Mouse (Mus musculus): Measurements from ENCODE around the gene Eef1g. TPM values are rescaled to one million over a fixed set of nuclear protein-coding genes. Genes with fewer than 3 reads are reported as not detected.
"Not testable (repeated sequence)": the region's sequence is repeated elsewhere in the genome, so short reads cannot be mapped to it uniquely, and the experiment has no call there.

Gene Eef1g
- polyA plus RNA-seq, 1 experiment: 242 TPM

DNA sequence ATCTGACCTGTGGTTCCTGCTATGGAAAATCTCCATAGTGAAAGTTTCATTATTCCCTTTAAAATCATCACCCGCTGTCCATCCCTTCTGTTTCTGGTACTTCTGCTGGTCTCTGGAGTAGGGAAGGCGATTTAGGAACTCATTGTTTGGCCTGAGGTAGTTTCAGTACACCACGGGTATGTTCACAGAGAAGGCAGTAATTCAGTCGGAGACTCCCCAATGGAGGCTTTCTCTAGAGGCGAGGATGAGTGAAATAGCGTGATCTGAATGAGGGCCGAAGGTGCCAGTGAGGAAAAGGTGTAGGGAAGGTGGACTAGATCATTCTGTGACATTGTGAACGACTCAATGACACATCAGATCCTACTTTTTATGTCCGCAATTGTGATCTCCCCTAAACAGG is 12.7 kb upstream of the Eef1g start:
- Histone ChIP-seq H3K27me3 (ENCODE audit: control insufficient read depth, insufficient read depth, low read length) (no peaks in the 10 kb centered on the region), H3K4me1 (ENCODE audit: control insufficient read depth, insufficient read depth, insufficient read length) (peaks cover 7% of the 10 kb centered on the region; the same call in 1 of the 2 replicates), H3K4me3 (ENCODE audit: extremely low read depth, insufficient read depth, insufficient read length) (peak overlapping the region; percentile 91), H3K36me3 (ENCODE audit: control insufficient read depth, insufficient read depth, low read length) (peaks cover 22% of the 10 kb centered on the region), H3K27ac (ENCODE audit: insufficient read depth, low read length) (peak overlapping the region; percentile 14; the same call in 1 of the 2 replicates)
- 1% methylated on average over 9 of the region's 9 CpGs for WGBS
- DNase-seq (ENCODE audit: low read depth in 1 of 2, low spot score in 2 of 2): no peak
- no peak for TF ChIP-seq POLR2A (IDR thresholded peaks at IDR 0.05; ENCODE audit: low read depth, low read length)
- no peak for TF ChIP-seq CTCF (IDR thresholded peaks at IDR 0.05; ENCODE audit: extremely low read depth, insufficient read depth, insufficient read length, insufficient replicate concordance)

DNA sequence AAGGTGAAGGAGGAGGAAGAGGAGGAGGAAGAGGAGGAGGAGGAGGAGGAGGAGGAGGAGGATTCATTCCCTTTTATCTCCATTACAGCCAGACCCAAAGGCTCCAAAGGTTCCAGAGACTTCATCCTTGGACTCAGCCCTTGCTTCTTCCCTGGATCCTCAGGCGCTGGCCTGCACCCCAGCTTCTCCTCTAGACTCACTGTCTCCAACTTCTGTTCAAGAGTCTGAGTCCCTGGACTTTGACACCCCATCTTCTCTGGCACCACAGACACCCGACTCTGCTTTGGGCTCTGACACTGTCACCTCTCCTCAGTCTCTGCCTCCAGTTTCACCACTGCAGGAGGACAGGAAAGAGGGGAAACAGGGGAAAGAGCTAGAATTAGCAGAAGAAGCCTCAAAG is 4.6 kb upstream of the Eef1g start:
- WGBS: 97% methylated on average over 2 of the region's 2 CpGs
- no peak overlapping the region for H3K4me3 ChIP-seq (ENCODE audit: extremely low read depth, insufficient read depth, insufficient read length)
- H3K36me3 ChIP-seq (ENCODE audit: control insufficient read depth, insufficient read depth, low read length): peaks cover 49% of the 10 kb centered on the region
- DNase-seq (ENCODE audit: low read depth in 1 of 2, low spot score in 2 of 2): no peak
- no peak for TF ChIP-seq CTCF (IDR thresholded peaks at IDR 0.05; ENCODE audit: extremely low read depth, insufficient read depth, insufficient read length, insufficient replicate concordance)
- TF ChIP-seq POLR2A (IDR thresholded peaks at IDR 0.05; ENCODE audit: low read depth, low read length): no peak
- H3K27ac ChIP-seq (ENCODE audit: insufficient read depth, low read length): no peak overlapping the region
- peaks cover 2% of the 10 kb centered on the region; the same call in 1 of the 2 replicates for H3K4me1 ChIP-seq (ENCODE audit: control insufficient read depth, insufficient read depth, insufficient read length)
- H3K27me3 ChIP-seq (ENCODE audit: control insufficient read depth, insufficient read depth, low read length): no peaks in the 10 kb centered on the region

DNA sequence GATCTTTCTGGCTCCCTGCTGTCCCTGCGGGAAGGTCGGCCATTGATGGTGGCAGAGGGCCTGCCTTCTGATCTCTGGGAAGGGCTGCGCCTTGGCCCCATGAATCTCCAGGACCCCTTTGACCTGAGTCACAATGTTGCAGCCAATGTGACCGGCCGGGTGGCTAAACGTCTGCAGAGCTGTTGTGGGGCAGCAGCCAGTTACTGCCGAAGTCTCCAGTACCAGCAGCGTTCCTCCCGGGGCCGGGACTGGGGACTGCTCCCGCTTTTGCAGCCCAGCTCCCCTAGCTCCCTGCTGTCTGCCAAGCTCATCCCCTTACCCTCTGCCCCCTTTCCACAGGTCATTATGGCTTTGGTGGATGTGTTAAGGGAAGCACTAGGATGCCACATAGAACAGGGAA is 1.8 kb upstream of the Eef1g start:
- Histone ChIP-seq H3K4me1 (ENCODE audit: control insufficient read depth, insufficient read depth, insufficient read length) (peaks cover 2% of the 10 kb centered on the region; the same call in 1 of the 2 replicates), H3K27ac (ENCODE audit: insufficient read depth, low read length) (no peak overlapping the region), H3K4me3 (ENCODE audit: extremely low read depth, insufficient read depth, insufficient read length) (no peak overlapping the region), H3K27me3 (ENCODE audit: control insufficient read depth, insufficient read depth, low read length) (no peaks in the 10 kb centered on the region), H3K36me3 (ENCODE audit: control insufficient read depth, insufficient read depth, low read length) (peaks cover 51% of the 10 kb centered on the region)
- WGBS: 96% methylated on average over 11 of the region's 11 CpGs
- no peak for TF ChIP-seq POLR2A (IDR thresholded peaks at IDR 0.05; ENCODE audit: low read depth, low read length)
- TF ChIP-seq CTCF (IDR thresholded peaks at IDR 0.05; ENCODE audit: extremely low read depth, insufficient read depth, insufficient read length, insufficient replicate concordance): no peak
- DNase-seq (ENCODE audit: low read depth in 1 of 2, low spot score in 2 of 2): no peak

DNA sequence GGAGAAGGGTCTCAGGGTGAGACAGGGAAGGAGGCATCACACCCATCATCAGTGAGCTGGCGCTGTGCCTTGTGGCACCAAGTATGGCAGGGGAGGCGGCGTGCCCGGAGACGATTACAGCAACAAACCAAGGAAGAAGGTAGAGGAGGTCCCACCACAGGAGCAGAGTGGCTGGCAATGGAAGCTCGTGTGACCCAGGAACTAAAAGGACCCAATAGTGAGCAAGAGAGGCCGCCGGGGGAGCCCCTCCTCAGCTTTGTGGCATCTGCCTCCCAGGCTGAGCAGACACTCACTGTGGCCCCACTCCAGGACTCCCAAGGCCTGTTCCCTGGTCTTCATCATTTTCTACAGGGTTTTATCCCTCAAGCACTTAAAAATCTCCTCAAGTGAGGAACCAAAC is 1.1 kb upstream of the Eef1g start:
- WGBS: 79% methylated on average over 8 of the region's 8 CpGs
- peak in 1 of 2 experiments; percentile 26 for DNase-seq (ENCODE audit: low read depth in 1 of 2, low spot score in 2 of 2)
- H3K27ac ChIP-seq (ENCODE audit: insufficient read depth, low read length): no peak overlapping the region
- H3K36me3 ChIP-seq (ENCODE audit: control insufficient read depth, insufficient read depth, low read length): peaks cover 52% of the 10 kb centered on the region
- no peak overlapping the region for H3K4me3 ChIP-seq (ENCODE audit: extremely low read depth, insufficient read depth, insufficient read length)
- no peaks in the 10 kb centered on the region for H3K27me3 ChIP-seq (ENCODE audit: control insufficient read depth, insufficient read depth, low read length)
- no peak for TF ChIP-seq POLR2A (IDR thresholded peaks at IDR 0.05; ENCODE audit: low read depth, low read length)
- no peak for TF ChIP-seq CTCF (IDR thresholded peaks at IDR 0.05; ENCODE audit: extremely low read depth, insufficient read depth, insufficient read length, insufficient replicate concordance)
- H3K4me1 ChIP-seq (ENCODE audit: control insufficient read depth, insufficient read depth, insufficient read length): peaks cover 2% of the 10 kb centered on the region; the same call in 1 of the 2 replicates

DNA sequence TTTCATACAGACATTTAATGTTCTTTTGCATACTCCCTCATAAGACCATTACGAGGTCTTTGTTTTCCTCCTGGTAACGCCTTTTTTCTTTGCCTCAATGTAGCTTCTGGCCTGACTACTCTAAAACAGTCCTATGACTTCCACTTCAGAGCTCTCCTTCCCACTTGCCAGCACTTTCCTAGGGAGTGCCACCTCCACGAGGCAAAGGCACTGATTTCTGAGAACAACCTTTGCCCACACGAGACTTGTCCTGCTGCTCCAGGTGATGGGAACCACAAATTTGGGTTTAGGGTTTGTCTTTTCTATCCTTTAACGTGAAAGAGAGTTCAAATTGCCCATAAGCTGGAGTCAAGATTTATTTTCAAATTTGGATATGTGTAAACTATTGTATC is 647 bp upstream of the Eef1g start:
- peaks cover 56% of the 10 kb centered on the region for H3K36me3 ChIP-seq (ENCODE audit: control insufficient read depth, insufficient read depth, low read length)
- DNase-seq (ENCODE audit: low read depth in 1 of 2, low spot score in 2 of 2): no peak

DNA sequence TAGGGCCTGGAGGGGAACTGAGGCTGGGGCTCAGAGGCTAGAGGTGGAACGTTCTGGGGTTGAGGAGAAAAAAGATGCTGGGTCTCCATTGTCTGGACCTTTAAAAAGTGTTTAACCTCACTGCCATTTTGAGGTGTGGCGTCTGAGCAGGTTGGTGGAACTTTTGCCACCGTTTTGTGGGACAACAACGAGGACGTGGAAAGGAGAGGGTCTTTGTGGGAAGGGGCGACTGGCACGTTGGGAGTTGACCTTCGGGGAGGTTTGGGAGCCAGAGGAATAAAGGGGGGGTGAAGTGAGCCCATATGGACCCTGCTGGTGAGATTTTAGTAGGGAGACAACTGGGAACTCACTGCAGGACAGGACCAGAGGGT is 517 bp downstream of the Eef1g start:
- Histone ChIP-seq H3K36me3 (ENCODE audit: control insufficient read depth, insufficient read depth, low read length) (peaks cover 56% of the 10 kb centered on the region), H3K27me3 (ENCODE audit: control insufficient read depth, insufficient read depth, low read length) (no peaks in the 10 kb centered on the region), H3K27ac (ENCODE audit: insufficient read depth, low read length) (peak overlapping the region; percentile 68), H3K4me1 (ENCODE audit: control insufficient read depth, insufficient read depth, insufficient read length) (peaks cover 2% of the 10 kb centered on the region; the same call in 1 of the 2 replicates), H3K4me3 (ENCODE audit: extremely low read depth, insufficient read depth, insufficient read length) (peak overlapping the region; percentile 76)
- DNase-seq (ENCODE audit: low read depth in 1 of 2, low spot score in 2 of 2): no peak
- 0% methylated on average over 8 of the region's 8 CpGs for WGBS
- no peak for TF ChIP-seq CTCF (IDR thresholded peaks at IDR 0.05; ENCODE audit: extremely low read depth, insufficient read depth, insufficient read length, insufficient replicate concordance)
- no peak for TF ChIP-seq POLR2A (IDR thresholded peaks at IDR 0.05; ENCODE audit: low read depth, low read length)

More for the DNA sequence above, 647 bp upstream of the Eef1g start:
- WGBS: 33% methylated on average over 5 of the region's 5 CpGs
- TF ChIP-seq POLR2A (IDR thresholded peaks at IDR 0.05; ENCODE audit: low read depth, low read length): no peak
- TF ChIP-seq CTCF (IDR thresholded peaks at IDR 0.05; ENCODE audit: extremely low read depth, insufficient read depth, insufficient read length, insufficient replicate concordance): no peak
- Histone ChIP-seq H3K4me3 (ENCODE audit: extremely low read depth, insufficient read depth, insufficient read length) (peak overlapping the region; percentile 66), H3K27ac (ENCODE audit: insufficient read depth, low read length) (peak overlapping the region; percentile 88), H3K4me1 (ENCODE audit: control insufficient read depth, insufficient read depth, insufficient read length) (peaks cover 2% of the 10 kb centered on the region; the same call in 1 of the 2 replicates), H3K27me3 (ENCODE audit: control insufficient read depth, insufficient read depth, low read length) (no peaks in the 10 kb centered on the region)

DNA sequence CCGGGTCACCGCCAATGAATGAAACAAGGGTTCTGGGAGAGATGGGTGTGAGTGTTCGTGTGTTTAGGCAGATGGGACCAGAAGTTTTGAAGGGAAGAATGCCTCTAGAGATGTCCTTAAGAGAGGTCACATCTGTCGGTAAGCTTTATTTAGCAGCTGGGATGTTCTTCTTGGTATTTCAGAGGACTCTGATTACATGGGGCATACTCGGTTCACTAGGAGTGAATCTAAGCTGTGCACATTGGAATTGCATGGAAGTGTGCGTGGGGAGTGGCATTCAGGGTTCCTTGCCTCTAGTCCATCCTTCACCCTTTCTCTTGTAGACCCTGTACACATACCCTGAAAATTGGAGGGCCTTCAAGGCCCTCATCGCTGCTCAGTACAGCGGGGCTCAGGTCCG is 1.1 kb downstream of the Eef1g start:
- peaks cover 54% of the 10 kb centered on the region for H3K36me3 ChIP-seq (ENCODE audit: control insufficient read depth, insufficient read depth, low read length)
- no peak overlapping the region for H3K27ac ChIP-seq (ENCODE audit: insufficient read depth, low read length)
- H3K4me3 ChIP-seq (ENCODE audit: extremely low read depth, insufficient read depth, insufficient read length): peak overlapping the region; percentile 76

DNA sequence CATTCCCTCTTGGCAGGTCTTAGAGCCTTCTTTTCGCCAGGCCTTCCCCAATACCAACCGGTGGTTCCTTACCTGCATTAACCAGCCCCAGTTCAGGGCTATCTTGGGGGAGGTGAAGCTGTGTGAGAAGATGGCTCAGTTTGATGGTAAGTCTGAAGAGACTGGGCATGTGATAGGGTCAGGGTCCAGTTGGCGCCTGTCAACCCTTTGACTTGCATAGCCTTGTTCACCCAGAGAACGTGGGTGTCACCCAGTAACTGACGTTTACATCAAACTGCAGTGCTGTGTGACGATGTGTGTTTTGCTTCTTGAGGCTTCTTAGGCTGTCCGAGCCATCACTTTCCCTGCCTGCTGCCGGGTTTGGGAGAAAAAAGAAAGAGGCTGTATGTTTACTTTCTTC is 5.7 kb downstream of the Eef1g start:
- not testable (repeated sequence) for DNase-seq (ENCODE audit: low read depth in 1 of 2, low spot score in 2 of 2); H3K4me1 ChIP-seq (ENCODE audit: control insufficient read depth, insufficient read depth, insufficient read length); H3K4me3 ChIP-seq (ENCODE audit: extremely low read depth, insufficient read depth, insufficient read length); H3K27me3 ChIP-seq (ENCODE audit: control insufficient read depth, insufficient read depth, low read length); H3K27ac ChIP-seq (ENCODE audit: insufficient read depth, low read length)
- peaks cover 52% of the 10 kb centered on the region for H3K36me3 ChIP-seq (ENCODE audit: control insufficient read depth, insufficient read depth, low read length)
- 91% methylated on average over 8 of the region's 8 CpGs for WGBS

More for the DNA sequence above, 1.1 kb downstream of the Eef1g start:
- Histone ChIP-seq H3K4me1 (ENCODE audit: control insufficient read depth, insufficient read depth, insufficient read length) (peaks cover 2% of the 10 kb centered on the region; the same call in 1 of the 2 replicates), H3K27me3 (ENCODE audit: control insufficient read depth, insufficient read depth, low read length) (no peaks in the 10 kb centered on the region)
- DNase-seq (ENCODE audit: low read depth in 1 of 2, low spot score in 2 of 2): no peak
- TF ChIP-seq POLR2A (IDR thresholded peaks at IDR 0.05; ENCODE audit: low read depth, low read length) (no peak), CTCF (IDR thresholded peaks at IDR 0.05; ENCODE audit: extremely low read depth, insufficient read depth, insufficient read length, insufficient replicate concordance) (no peak)
- WGBS: 3% methylated on average over 9 of the region's 9 CpGs
